Mouse (Mus musculus): ENCODE data around the gene Slc43a1. TPM values are rescaled to one million over a fixed set of nuclear protein-coding genes. Genes with fewer than 3 reads are reported as not detected.
"Not testable (repeated sequence)": the region's sequence is repeated elsewhere in the genome, so short reads cannot be mapped to it uniquely, and the experiment has no call there.

Gene Slc43a1
- polyA plus RNA-seq, 1 experiment = 3.6 TPM

GRCm38 (mm10) chr2:84799041-84799561 lies 39.5 kb upstream of the Slc43a1 start:
- WGBS = 0% methylated on average over 16 of the region's 16 CpGs
- Histone ChIP-seq H3K27ac (ENCODE audit: insufficient read depth, low read depth, low read length) (peak overlapping the region; percentile 39), H3K36me3 (ENCODE audit: control insufficient read depth, insufficient read depth, low read length) (no peaks in the 10 kb centered on the region), H3K27me3 (replicated peaks; ENCODE audit: control insufficient read depth, insufficient read depth, low read length) (no peaks in the 10 kb centered on the region), H3K4me1 (ENCODE audit: control insufficient read depth, insufficient read depth, low read length) (0 out of 2 replicates have a peak, but pooled peaks cover 2% of the 10 kb centered on the region), H3K4me3 (ENCODE audit: insufficient read depth, low read depth, low read length) (peak overlapping the region; percentile 78)
- TF ChIP-seq POLR2A (IDR thresholded peaks at IDR 0.05; ENCODE audit: low read depth, low read length) = no peak
- TF ChIP-seq CTCF (conservative IDR thresholded peaks at IDR 0.05; ENCODE audit: insufficient read depth, insufficient read length, low read depth, low read length) = peak; percentile 55
- peak; percentile 88 for DNase-seq

GRCm38 (mm10) chr2:84800304-84800703 lies 38.3 kb upstream of the Slc43a1 start:
- peak; percentile 24 for DNase-seq
- H3K27ac ChIP-seq (ENCODE audit: insufficient read depth, low read depth, low read length) = no peak overlapping the region
- WGBS = 71% methylated on average over 4 of the region's 4 CpGs

GRCm38 (mm10) chr2:84801223-84801622 lies 37.4 kb upstream of the Slc43a1 start:
- not testable (repeated sequence) for H3K4me1 ChIP-seq (ENCODE audit: control insufficient read depth, insufficient read depth, low read length); H3K27ac ChIP-seq (ENCODE audit: insufficient read depth, low read depth, low read length); H3K4me3 ChIP-seq (ENCODE audit: insufficient read depth, low read depth, low read length); DNase-seq; H3K36me3 ChIP-seq (ENCODE audit: control insufficient read depth, insufficient read depth, low read length); H3K27me3 ChIP-seq (replicated peaks; ENCODE audit: control insufficient read depth, insufficient read depth, low read length)
- 85% methylated on average over 5 of the region's 5 CpGs for WGBS

More at GRCm38 (mm10) chr2:84800304-84800703, 38.3 kb upstream of the Slc43a1 start:
- TF ChIP-seq CTCF (conservative IDR thresholded peaks at IDR 0.05; ENCODE audit: insufficient read depth, insufficient read length, low read depth, low read length) (no peak), POLR2A (IDR thresholded peaks at IDR 0.05; ENCODE audit: low read depth, low read length) (no peak)
- Histone ChIP-seq H3K27me3 (replicated peaks; ENCODE audit: control insufficient read depth, insufficient read depth, low read length) (no peaks in the 10 kb centered on the region), H3K36me3 (ENCODE audit: control insufficient read depth, insufficient read depth, low read length) (no peaks in the 10 kb centered on the region), H3K4me1 (ENCODE audit: control insufficient read depth, insufficient read depth, low read length) (0 out of 2 replicates have a peak, but pooled peaks cover 2% of the 10 kb centered on the region), H3K4me3 (ENCODE audit: insufficient read depth, low read depth, low read length) (no peak overlapping the region)

GRCm38 (mm10) chr2:84803963-84804362 lies 34.7 kb upstream of the Slc43a1 start:
- Histone ChIP-seq H3K36me3 (ENCODE audit: control insufficient read depth, insufficient read depth, low read length) (no peaks in the 10 kb centered on the region), H3K27ac (ENCODE audit: insufficient read depth, low read depth, low read length) (no peak overlapping the region), H3K4me3 (ENCODE audit: insufficient read depth, low read depth, low read length) (no peak overlapping the region), H3K4me1 (ENCODE audit: control insufficient read depth, insufficient read depth, low read length) (0 out of 2 replicates have a peak, but pooled peaks cover 2% of the 10 kb centered on the region), H3K27me3 (replicated peaks; ENCODE audit: control insufficient read depth, insufficient read depth, low read length) (no peaks in the 10 kb centered on the region)
- no peak for TF ChIP-seq CTCF (conservative IDR thresholded peaks at IDR 0.05; ENCODE audit: insufficient read depth, insufficient read length, low read depth, low read length)
- no peak for TF ChIP-seq POLR2A (IDR thresholded peaks at IDR 0.05; ENCODE audit: low read depth, low read length)
- 96% methylated on average over 7 of the region's 7 CpGs for WGBS
- DNase-seq = no peak

GRCm38 (mm10) chr2:84806546-84806945 lies 32.1 kb upstream of the Slc43a1 start:
- Histone ChIP-seq H3K27me3 (replicated peaks; ENCODE audit: control insufficient read depth, insufficient read depth, low read length) (no peaks in the 10 kb centered on the region), H3K4me1 (ENCODE audit: control insufficient read depth, insufficient read depth, low read length) (no peaks in the 10 kb centered on the region), H3K27ac (ENCODE audit: insufficient read depth, low read depth, low read length) (no peak overlapping the region), H3K4me3 (ENCODE audit: insufficient read depth, low read depth, low read length) (no peak overlapping the region), H3K36me3 (ENCODE audit: control insufficient read depth, insufficient read depth, low read length) (no peaks in the 10 kb centered on the region)
- WGBS = 67% methylated on average over 5 of the region's 5 CpGs
- no peak for TF ChIP-seq CTCF (conservative IDR thresholded peaks at IDR 0.05; ENCODE audit: insufficient read depth, insufficient read length, low read depth, low read length)
- no peak for TF ChIP-seq POLR2A (IDR thresholded peaks at IDR 0.05; ENCODE audit: low read depth, low read length)
- DNase-seq = no peak

GRCm38 (mm10) chr2:84809330-84809729 lies 29.3 kb upstream of the Slc43a1 start:
- TF ChIP-seq CTCF (conservative IDR thresholded peaks at IDR 0.05; ENCODE audit: insufficient read depth, insufficient read length, low read depth, low read length) (no peak), POLR2A (IDR thresholded peaks at IDR 0.05; ENCODE audit: low read depth, low read length) (no peak)
- Histone ChIP-seq H3K27me3 (replicated peaks; ENCODE audit: control insufficient read depth, insufficient read depth, low read length) (no peaks in the 10 kb centered on the region), H3K36me3 (ENCODE audit: control insufficient read depth, insufficient read depth, low read length) (no peaks in the 10 kb centered on the region), H3K27ac (ENCODE audit: insufficient read depth, low read depth, low read length) (no peak overlapping the region), H3K4me3 (ENCODE audit: insufficient read depth, low read depth, low read length) (no peak overlapping the region), H3K4me1 (ENCODE audit: control insufficient read depth, insufficient read depth, low read length) (no peaks in the 10 kb centered on the region)
- no peak for DNase-seq

- Histone ChIP-seq H3K36me3 (ENCODE audit: control insufficient read depth, insufficient read depth, low read length) (no peaks in the 10 kb centered on the region), H3K27ac (ENCODE audit: insufficient read depth, low read depth, low read length) (no peak overlapping the region), H3K4me1 (ENCODE audit: control insufficient read depth, insufficient read depth, low read length) (no peaks in the 10 kb centered on the region), H3K27me3 (replicated peaks; ENCODE audit: control insufficient read depth, insufficient read depth, low read length) (no peaks in the 10 kb centered on the region), H3K4me3 (ENCODE audit: insufficient read depth, low read depth, low read length) (no peak overlapping the region)
- no peak for DNase-seq
- WGBS = 83% methylated on average over 6 of the region's 6 CpGs
- TF ChIP-seq CTCF (conservative IDR thresholded peaks at IDR 0.05; ENCODE audit: insufficient read depth, insufficient read length, low read depth, low read length) (no peak), POLR2A (IDR thresholded peaks at IDR 0.05; ENCODE audit: low read depth, low read length) (no peak)
Measured at GRCm38 (mm10) chr2:84810526-84810885, 28.1 kb upstream of the Slc43a1 start.
